ENCODE assay signal across 16 mouse cellular contexts in genomic region chr9:121345427-121346130, GRCm38 (mm10). TPM values are rescaled to one million over a fixed set of nuclear protein-coding genes. Genes with fewer than 3 reads are reported as not detected.
DNase-seq lines count a peak whose midpoint lies in the region; ATAC-seq and TF ChIP-seq lines count a peak whose summit lies in the region.
"Had no signal": no experiment of that assay in that cellular context is flagged by ENCODE, and none has a peak within 500 bp of the region (broad histone marks: within the 10 kb centered on the region; RNA-seq: fewer than 3 reads in every experiment).

No protein-coding gene starts in this region.

- H3K27ac ChIP-seq in brown adipose tissue, adult 24 weeks (replicated peaks; ENCODE audit: low read depth, low read length), result peak overlapping the region; percentile 18; the same call in 1 of the 2 replicates
- peak overlapping the region; percentile 90 for H3K27ac ChIP-seq in heart, embryonic 15.5 days
- no peak overlapping the region for H3K27ac ChIP-seq in thymus, adult 2 months (ENCODE audit: control insufficient read depth, insufficient read depth, low read length)
- H3K27ac ChIP-seq: embryonic facial prominence, embryonic 12.5 days; limb, embryonic 13.5 days; midbrain, embryonic 10.5 days had no signal

- TF ChIP-seq CTCF in thymus, adult 2 months (IDR thresholded peaks at IDR 0.05; ENCODE audit: borderline replicate concordance, control insufficient read depth, extremely low read depth, insufficient read depth, low read length, poor library complexity), result no peak

- DNase-seq in gastrocnemius, adult 18-20 months (ENCODE audit: low spot score), result peak; percentile 75
- no peak for DNase-seq in gastrocnemius, postnatal 36 days
- peak; percentile 61 for DNase-seq in kidney, postnatal 10 days
- DNase-seq in thymus, adult 2 months, result no peak
- no peak for DNase-seq in frontal cortex, postnatal 36 days (ENCODE audit: low spot score in 2 of 2)
- DNase-seq: cerebellum, postnatal 10 days; liver, postnatal 0 days; thymus, postnatal 4 days had no signal

- peak; percentile 77 for ATAC-seq in heart, embryonic 15.5 days (replicated peaks; ENCODE audit: insufficient number of reproducible peaks, insufficient read depth, low FRiP score, low read depth)
- ATAC-seq in monocyte, adult 5-6 weeks (replicated peaks; ENCODE audit: insufficient number of reproducible peaks, low FRiP score, low TSS enrichment, poor library complexity, severe bottlenecking), result no peak
- ATAC-seq: intestine, embryonic 16.5 days; liver, postnatal 0 days had no signal

- H3K4me1 ChIP-seq in brown adipose tissue, adult 24 weeks (ENCODE audit: control insufficient read depth, insufficient read depth, insufficient read length, low read length), result peaks cover 36% of the 10 kb centered on the region
- peaks cover 87% of the 10 kb centered on the region for H3K4me1 ChIP-seq in heart, embryonic 15.5 days (replicated peaks)
- H3K4me1 ChIP-seq in thymus, adult 2 months (replicated peaks; ENCODE audit: control insufficient read depth, insufficient read depth, low read length), result peaks cover 31% of the 10 kb centered on the region

- no peak overlapping the region for H3K4me3 ChIP-seq in brown adipose tissue, adult 24 weeks (ENCODE audit: insufficient read depth, low read depth, low read length)
- no peak overlapping the region for H3K4me3 ChIP-seq in heart, embryonic 15.5 days
- no peak overlapping the region for H3K4me3 ChIP-seq in thymus, adult 2 months (ENCODE audit: control insufficient read depth, insufficient read depth, low read length)
- H3K4me3 ChIP-seq: embryonic facial prominence, embryonic 12.5 days; forebrain, embryonic 12.5 days; limb, embryonic 13.5 days; midbrain, embryonic 10.5 days had no signal

- no peaks in the 10 kb centered on the region for H3K36me3 ChIP-seq in heart, embryonic 15.5 days
- H3K36me3 ChIP-seq in thymus, adult 2 months (ENCODE audit: control insufficient read depth, insufficient read depth, low read length), result no peaks in the 10 kb centered on the region; the same call in 1 of the 2 replicates
- H3K36me3 ChIP-seq: embryonic facial prominence, embryonic 12.5 days; forebrain, embryonic 12.5 days; limb, embryonic 13.5 days had no signal

- peak overlapping the region; percentile 32 for H3K4me2 ChIP-seq in heart, embryonic 15.5 days
- H3K4me2 ChIP-seq: embryonic facial prominence, embryonic 12.5 days; forebrain, embryonic 12.5 days; limb, embryonic 13.5 days had no signal

- intact Hi-C loops in gastrocnemius, postnatal 36 days (cut with DNase I), result loop anchor here (5.0 kb wide), 1 partner anchor 33 kb away; no protein-coding TSS in a partner anchor

- no peak overlapping the region for H3K9ac ChIP-seq in heart, embryonic 15.5 days
- H3K9ac ChIP-seq: embryonic facial prominence, embryonic 12.5 days; forebrain, embryonic 12.5 days; limb, embryonic 13.5 days; liver, postnatal 0 days had no signal

- H3K27me3 ChIP-seq in heart, embryonic 15.5 days, result no peaks in the 10 kb centered on the region
- no peaks in the 10 kb centered on the region for H3K27me3 ChIP-seq in thymus, adult 2 months (ENCODE audit: control insufficient read depth, insufficient read depth, low read length)
- H3K27me3 ChIP-seq: embryonic facial prominence, embryonic 12.5 days; forebrain, embryonic 12.5 days; limb, embryonic 13.5 days had no signal

- 50% methylated on average over 15 of the region's 15 CpGs for whole genome bisulfite sequencing in heart, embryonic 15.5 days
- WGBS in thymus, adult 2 months, result 96% methylated on average over 15 of the region's 15 CpGs

- no peak for TF ChIP-seq POLR2A in thymus, adult 2 months (IDR thresholded peaks at IDR 0.05; ENCODE audit: control insufficient read depth, extremely low read depth, insufficient read depth, low read length, poor library complexity)

- no peaks in the 10 kb centered on the region for H3K9me3 ChIP-seq in heart, embryonic 15.5 days (replicated peaks)
- H3K9me3 ChIP-seq: embryonic facial prominence, embryonic 12.5 days; forebrain, embryonic 12.5 days; limb, embryonic 13.5 days; midbrain, embryonic 10.5 days had no signal

RNA-seq across cellular contexts. Expression of gene Trak1, which starts 48.3 kb away (rescaled TPM):
- total RNA-seq in gastrocnemius, adult 18-20 months (2021), result 100 to 1,000 TPM; 172 to 191 TPM
- 100 to 1,000 TPM; 182 to 188 TPM for total RNA-seq in gastrocnemius, postnatal 36 days (2021)
- polyA plus RNA-seq in brown adipose tissue, adult 24 weeks (2012; ENCODE audit: insufficient read depth, insufficient read length, missing spikeins), result 64.3 and 66.0 TPM in 2 replicates
- polyA plus RNA-seq in heart, embryonic 15.5 days (2015; fragmentation: Nextera tagmentation; extraction: Ambion mirVana), result 37.0 and 46.4 TPM in 2 replicates
- polyA plus RNA-seq in thymus, adult 2 months (2012; rRNA removed), result 96.5 and 103 TPM in 2 replicates
- total RNA-seq in monocyte, adult 5-6 weeks (2017), result 26.0 to 55.3 TPM (median 29.2 TPM) in 3 replicates

Comparison
In these comparisons a context has a peak if more than half of its experiments do, and no peak if none do; other contexts are left out.
1. DNase-seq: peak in gastrocnemius, adult 18-20 months (single experiment) and kidney, postnatal 10 days (single experiment); none in gastrocnemius, postnatal 36 days (0 of 2), thymus, adult 2 months (single experiment) and frontal cortex, postnatal 36 days (0 of 2).